Mouse (Mus musculus) adrenal gland, adult 10 weeks (tissue): ENCODE data around the gene Blzf1. TPM values are rescaled to one million over a fixed set of nuclear protein-coding genes. Genes with fewer than 3 reads are reported as not detected.

ENCODE experiments used
- polyA plus RNA-seq: library from polyadenylated mRNA; stranded (reverse); fragments of 350-450 nt; fragmentation: Illumina TruSeq; extraction: RNeasy Lipid Tissue Mini Kit (QIAGEN cat#74804); gene quantifications from one replicate; pipeline ENCODE4 v1.2.3, GENCODE M21; 2014; ENCODE audit warnings: low read depth, low replicate concordance

Blzf1 gene
- 53.9 TPM for polyA plus RNA-seq

GRCm38 (mm10) chr1:164307124-164307751 lies at the start of gene Blzf1:
Gene Blzf1, minus strand, starts transcription at chr1:164307489.

GRCm38 (mm10) chr1:164303821-164304220 lies 3.5 kb downstream of the Blzf1 start, which contains the start of gene Nme7:
Gene Nme7, plus strand, starts transcription at chr1:164304121.

GRCm38 (mm10) chr1:164275455-164275954 lies 31.8 kb downstream of the Blzf1 start, which contains the start of gene Ccdc181:
Gene Ccdc181, plus strand, starts transcription at chr1:164275585.

GRCm38 (mm10) chr1:164248465-164249331 lies 58.6 kb downstream of the Blzf1 start, which contains the start of gene Slc19a2:
Gene Slc19a2, plus strand, starts transcription at chr1:164249046.

Other genes with a start within 250 kb of the Blzf1 start
- gene Sell, start 245.5 kb downstream of the Blzf1 start, polyA plus RNA-seq: 3.9 TPM
- 0.58 TPM for gene Selp, start 192.2 kb downstream of the Blzf1 start, polyA plus RNA-seq
- 1.7 TPM for gene F5, start 155.7 kb downstream of the Blzf1 start, polyA plus RNA-seq
- gene Slc19a2, start 58.4 kb downstream of the Blzf1 start, polyA plus RNA-seq: 50.6 TPM
- gene Ccdc181, start 31.9 kb downstream of the Blzf1 start, polyA plus RNA-seq: 23.7 TPM
- 34.2 TPM for gene Nme7, start 3.4 kb downstream of the Blzf1 start, polyA plus RNA-seq
- gene Atp1b1, start 150.9 kb upstream of the Blzf1 start, polyA plus RNA-seq: 163 TPM